Mouse (Mus musculus) kidney, adult 2 months (tissue): ENCODE measurements around the gene Oprm1. TPM values are rescaled to one million over a fixed set of nuclear protein-coding genes. Genes with fewer than 3 reads are reported as not detected.
A peak's percentile ranks its signal among the peaks of the same experiment; 100 is the strongest.

ENCODE experiments used
- DNase-seq: peaks from one replicate; pipeline ENCODE4 v3.0.0; 2021
- H3K27ac ChIP-seq: fragments of 200-500 bp; 2 replicates; pipeline ENCODE4 v1.5.1; 2012; ENCODE audit warnings: low read depth, low read length, control low read depth, inconsistent platforms; ENCODE audit not compliant: insufficient read depth
- H3K27me3 ChIP-seq: fragments of 200-500 bp; replicated peaks from 2 replicates; pipeline ENCODE4 v1.6.1; 2012; ENCODE audit warnings: mild to moderate bottlenecking, moderate library complexity, low read length, inconsistent platforms; ENCODE audit not compliant: control insufficient read depth, insufficient read depth
- H3K36me3 ChIP-seq: fragments of 200-500 bp; 2 replicates; pipeline ENCODE4 v1.6.1; 2012; ENCODE audit warnings: mild to moderate bottlenecking, moderate library complexity, low read length, inconsistent platforms; ENCODE audit not compliant: control insufficient read depth, insufficient read depth
- H3K4me1 ChIP-seq: fragments of 200-500 bp; 2 replicates; pipeline ENCODE4 v1.6.1; 2011; ENCODE audit warnings: low read length; ENCODE audit not compliant: control insufficient read depth, insufficient read depth
- H3K4me3 ChIP-seq: fragments of 200-500 bp; 2 replicates; pipeline ENCODE4 v1.5.1; 2011; ENCODE audit warnings: mild to moderate bottlenecking, low read depth, low read length, control low read depth; ENCODE audit not compliant: insufficient read depth
- CTCF ChIP-seq: fragments of 200-500 bp; conservative IDR thresholded peaks from 2 replicates; pipeline ENCODE4 v1.5.1; 2011; ENCODE audit warnings: low read depth, mild to moderate bottlenecking, control low read depth, low read length, moderate library complexity, mixed read lengths; ENCODE audit not compliant: insufficient read depth, insufficient read length
- POLR2A ChIP-seq: fragments of 200-500 bp; IDR thresholded peaks from one replicate; pipeline ENCODE4 v1.6.1; 2011; ENCODE audit warnings: low read depth, low read length, control low read depth
- WGBS: fragments of 180-500 bp; shearing (Covaris S2); methylation state at CpG from one replicate; pipeline ENCODE4 v1.1.7; 2018; 5-methylcytosine and 5-hydroxymethylcytosine counted together
- polyA plus RNA-seq: library from polyadenylated mRNA; depleted of rRNA; stranded (reverse); fragments of >200 nt; gene quantifications from 2 replicates; pipeline ENCODE4 v1.2.3, GENCODE M21; 2012; rRNA removed

The Oprm1 gene
- polyA plus RNA-seq, 1 experiment: not detected

GRCm38 (mm10) chr10:7070924-7071323 lies 312.6 kb downstream of the Oprm1 start:
- WGBS: 82% methylated on average over 5 of the region's 5 CpGs
- Histone ChIP-seq H3K4me3 (no peak overlapping the region), H3K27me3 (no peaks in the 10 kb centered on the region), H3K27ac (no peak overlapping the region), H3K4me1 (no peaks in the 10 kb centered on the region), H3K36me3 (no peaks in the 10 kb centered on the region)
- DNase-seq: no peak
- TF ChIP-seq POLR2A (no peak), CTCF (no peak)

GRCm38 (mm10) chr10:7074231-7074630 lies 315.9 kb downstream of the Oprm1 start:
- H3K27me3 ChIP-seq: no peaks in the 10 kb centered on the region
- H3K4me1 ChIP-seq: no peaks in the 10 kb centered on the region; the same call in 1 of the 2 replicates
- H3K36me3 ChIP-seq: no peaks in the 10 kb centered on the region
- TF ChIP-seq CTCF (no peak), POLR2A (no peak)
- no peak overlapping the region for H3K4me3 ChIP-seq
- WGBS: 77% methylated on average over 2 of the region's 2 CpGs
- H3K27ac ChIP-seq: no peak overlapping the region
- DNase-seq: no peak

GRCm38 (mm10) chr10:7075661-7076060 lies 317.4 kb downstream of the Oprm1 start:
- no peaks in the 10 kb centered on the region for H3K27me3 ChIP-seq
- no peak overlapping the region for H3K4me3 ChIP-seq
- TF ChIP-seq POLR2A (no peak), CTCF (no peak)
- no peaks in the 10 kb centered on the region for H3K36me3 ChIP-seq
- no peak for DNase-seq
- no peaks in the 10 kb centered on the region; the same call in 1 of the 2 replicates for H3K4me1 ChIP-seq
- WGBS: 88% methylated on average over 2 of the region's 2 CpGs
- H3K27ac ChIP-seq: no peak overlapping the region

GRCm38 (mm10) chr10:7076201-7076600 lies 317.9 kb downstream of the Oprm1 start:
- H3K27ac ChIP-seq: no peak overlapping the region

GRCm38 (mm10) chr10:7076662-7077211 lies 318.4 kb downstream of the Oprm1 start:
- Histone ChIP-seq H3K27me3 (no peaks in the 10 kb centered on the region), H3K27ac (no peak overlapping the region), H3K4me3 (no peak overlapping the region), H3K36me3 (no peaks in the 10 kb centered on the region), H3K4me1 (no peaks in the 10 kb centered on the region; the same call in 1 of the 2 replicates)
- WGBS: 32% methylated on average over 7 of the region's 8 CpGs
- TF ChIP-seq POLR2A: no peak
- no peak for TF ChIP-seq CTCF
- DNase-seq: peak; percentile 10

More at GRCm38 (mm10) chr10:7076201-7076600, 317.9 kb downstream of the Oprm1 start:
- DNase-seq: peak; percentile 85
- Histone ChIP-seq H3K36me3 (no peaks in the 10 kb centered on the region), H3K4me1 (no peaks in the 10 kb centered on the region; the same call in 1 of the 2 replicates), H3K4me3 (no peak overlapping the region), H3K27me3 (no peaks in the 10 kb centered on the region)
- 4% methylated on average over 8 of the region's 8 CpGs for WGBS
- TF ChIP-seq CTCF: peak; percentile 87
- no peak for TF ChIP-seq POLR2A

GRCm38 (mm10) chr10:7077389-7077808 lies 319.1 kb downstream of the Oprm1 start:
- Histone ChIP-seq H3K4me3 (no peak overlapping the region), H3K27ac (no peak overlapping the region), H3K4me1 (no peaks in the 10 kb centered on the region; the same call in 1 of the 2 replicates), H3K36me3 (no peaks in the 10 kb centered on the region), H3K27me3 (no peaks in the 10 kb centered on the region)
- no peak for DNase-seq
- WGBS: 69% methylated on average over 7 of the region's 7 CpGs
- TF ChIP-seq POLR2A: no peak
- TF ChIP-seq CTCF: no peak

- Histone ChIP-seq H3K4me3 (no peak overlapping the region), H3K27me3 (no peaks in the 10 kb centered on the region), H3K4me1 (no peaks in the 10 kb centered on the region; the same call in 1 of the 2 replicates), H3K36me3 (no peaks in the 10 kb centered on the region), H3K27ac (no peak overlapping the region)
- DNase-seq: no peak
- 86% methylated on average over 1 of the region's 1 CpGs for WGBS
- TF ChIP-seq POLR2A: no peak
- no peak for TF ChIP-seq CTCF
These were observed 319.7 kb downstream of the Oprm1 start for GRCm38 (mm10) chr10:7077971-7078370.

Other genes with a start within 250 kb of the Oprm1 start
- gene Gm10945, start 3.3 kb downstream of the Oprm1 start, polyA plus RNA-seq: not detected in 2 replicates